Mouse (Mus musculus) CH12.LX (cell line): ENCODE measurements around the gene Anxa1. TPM values are rescaled to one million over a fixed set of nuclear protein-coding genes. Genes with fewer than 3 reads are reported as not detected.

Experiments
- DNase-seq: peaks from one replicate; pipeline ENCODE4 v3.0.0-alpha.2; 2013; ENCODE audit errors: extremely low read depth
- H3K27ac ChIP-seq: 2 replicates; pipeline ENCODE4 v1.5.1; 2012; ENCODE audit warnings: low read depth, mild to moderate bottlenecking, control low read depth, moderate library complexity; ENCODE audit not compliant: insufficient read depth
- H3K27me3 ChIP-seq: replicated peaks from 2 replicates; pipeline ENCODE3; 2012; ENCODE audit warnings: inconsistent platforms
- H3K36me3 ChIP-seq, 2 experiments: replicated peaks in 1 of 2; 2 replicates each; pipeline versions ENCODE3 to v1.6.1; 2012; ENCODE audit warnings: inconsistent platforms in 1 of 2, low read length in 1 of 2, mild to moderate bottlenecking in 1 of 2, mixed read lengths in 1 of 2, moderate library complexity in 1 of 2; ENCODE audit not compliant: control insufficient read depth in 1 of 2, insufficient read depth in 1 of 2
- H3K4me1 ChIP-seq, 2 experiments: 2 replicates each; pipeline ENCODE4 v1.6.1; 2012; ENCODE audit warnings: inconsistent platforms in 1 of 2, moderate library complexity in 1 of 2; ENCODE audit not compliant: insufficient read depth in 2 of 2, control insufficient read depth in 1 of 2
- H3K4me2 ChIP-seq: 2 replicates; pipeline ENCODE4 v1.6.1; 2012; ENCODE audit warnings: low read depth, mild to moderate bottlenecking, control low read depth; ENCODE audit not compliant: poor library complexity, insufficient read depth, severe bottlenecking
- H3K4me3 ChIP-seq, 3 experiments: fragments of 150-350 bp in 1 of 3; sonication (generic) in 1 of 3; replicated peaks in 1 of 3; 2 replicates each; pipeline versions ENCODE3 to v1.5.1; 2011 to 2012; ENCODE audit warnings: low read depth in 2 of 3, low read length in 2 of 3, mild to moderate bottlenecking in 2 of 3, moderate library complexity in 2 of 3, control low read depth in 1 of 3, improper control_type of control experiment in 1 of 3, inconsistent platforms in 1 of 3, mixed read lengths in 1 of 3; ENCODE audit not compliant: poor library complexity in 1 of 3
- H3K79me2 ChIP-seq: replicated peaks from 2 replicates; pipeline ENCODE4 v1.6.1; 2012; ENCODE audit warnings: mild to moderate bottlenecking, moderate library complexity; ENCODE audit not compliant: control insufficient read depth, poor library complexity, insufficient read depth, severe bottlenecking; ENCODE audit errors: extremely low read depth
- H3K9ac ChIP-seq: 2 replicates; pipeline ENCODE4 v1.6.1; 2012; ENCODE audit warnings: low read depth, mild to moderate bottlenecking, control low read depth, moderate library complexity; ENCODE audit not compliant: insufficient read depth
- H3K9me3 ChIP-seq: replicated peaks from 2 replicates; pipeline ENCODE3; 2012; ENCODE audit warnings: low read length, inconsistent platforms, mixed read lengths
- BHLHE40 ChIP-seq: IDR thresholded peaks from 2 replicates; pipeline ENCODE4 v1.6.1; 2011; ENCODE audit warnings: mild to moderate bottlenecking, low read depth, low read length, improper control_type of control experiment
- CHD1 ChIP-seq: IDR thresholded peaks from 2 replicates; pipeline ENCODE4 v1.6.1; 2012; ENCODE audit warnings: low read depth, low read length, improper control_type of control experiment, inconsistent platforms
- CHD2 ChIP-seq: IDR thresholded peaks from 2 replicates; pipeline ENCODE4 v1.6.1; 2011; ENCODE audit warnings: low read length, improper control_type of control experiment
- CTCF ChIP-seq, 2 experiments: IDR thresholded peaks in 1 of 2; conservative IDR thresholded peaks in 1 of 2; 2 replicates each; pipeline ENCODE4 v1.5.1; 2011 to 2012; ENCODE audit warnings: low read depth in 2 of 2, low read length in 2 of 2, improper control_type of control experiment in 1 of 2, inconsistent platforms in 1 of 2, mild to moderate bottlenecking in 1 of 2, moderate library complexity in 1 of 2
- ELF1 ChIP-seq: IDR thresholded peaks from 2 replicates; pipeline ENCODE4 v1.6.1; 2014; ENCODE audit warnings: low read depth, mild to moderate bottlenecking, inconsistent platforms, low read length, improper control_type of control experiment
- EP300 ChIP-seq: IDR thresholded peaks from 2 replicates; pipeline ENCODE4 v1.6.1; 2011; ENCODE audit warnings: low read length, improper control_type of control experiment
- GABPA ChIP-seq: IDR thresholded peaks from 2 replicates; pipeline ENCODE4 v1.6.1; 2012; ENCODE audit warnings: low read depth, low read length, improper control_type of control experiment, inconsistent platforms; ENCODE audit not compliant: insufficient replicate concordance
- JUND ChIP-seq: conservative IDR thresholded peaks from 2 replicates; pipeline ENCODE4 v1.6.1; 2011; ENCODE audit warnings: low read depth, low read length, improper control_type of control experiment
- MAX ChIP-seq: IDR thresholded peaks from 2 replicates; pipeline ENCODE4 v1.6.1; 2011; ENCODE audit warnings: low read length, improper control_type of control experiment
- MAZ ChIP-seq: IDR thresholded peaks from 2 replicates; pipeline ENCODE4 v1.6.1; 2012; ENCODE audit warnings: low read depth, mild to moderate bottlenecking, inconsistent platforms, low read length, improper control_type of control experiment, moderate library complexity
- MEF2A ChIP-seq: IDR thresholded peaks from 2 replicates; pipeline ENCODE4 v1.6.1; 2014; ENCODE audit warnings: low read depth, mild to moderate bottlenecking, inconsistent platforms, low read length, improper control_type of control experiment, borderline replicate concordance
- MXI1 ChIP-seq: IDR thresholded peaks from 2 replicates; pipeline ENCODE4 v1.6.1; 2011; ENCODE audit warnings: mild to moderate bottlenecking, low read depth, low read length, improper control_type of control experiment
- PAX5 ChIP-seq: IDR thresholded peaks from 2 replicates; pipeline ENCODE4 v1.6.1; 2012; ENCODE audit warnings: low read length, inconsistent platforms, mixed read lengths
- POLR2A ChIP-seq: IDR thresholded peaks from 2 replicates; pipeline ENCODE4 v1.6.1; 2011; ENCODE audit warnings: low read depth, mild to moderate bottlenecking, improper control_type of control experiment, low read length
- POLR2AphosphoS2 ChIP-seq: IDR thresholded peaks from 2 replicates; pipeline ENCODE4 v1.6.1; 2011; ENCODE audit warnings: low read depth, low read length, improper control_type of control experiment
- SMC3 ChIP-seq: IDR thresholded peaks from 2 replicates; pipeline ENCODE4 v1.6.1; 2011; ENCODE audit warnings: low read depth, low read length, improper control_type of control experiment
- TCF12 ChIP-seq: IDR thresholded peaks from 2 replicates; pipeline ENCODE4 v1.6.1; 2014; ENCODE audit warnings: low read depth, mild to moderate bottlenecking, inconsistent platforms, low read length, improper control_type of control experiment
- UBTF ChIP-seq: IDR thresholded peaks from 2 replicates; pipeline ENCODE4 v1.6.1; 2012; ENCODE audit warnings: low read depth, mild to moderate bottlenecking, inconsistent platforms, low read length, improper control_type of control experiment, moderate library complexity
- USF2 ChIP-seq: conservative IDR thresholded peaks from 2 replicates; pipeline ENCODE4 v1.6.1; 2011; ENCODE audit warnings: low read depth, low read length, improper control_type of control experiment
- dilution Hi-C: fragments of 300-500 bp; cut with MboI; formaldehyde crosslinking; loops from 2 replicates; pipeline ENCODE4 v1.14.3; 2020; ENCODE audit warnings: low sequenced_read_pairs; ENCODE audit not compliant: extremely low pct_unique_long_range_greater_than_20kb, extremely low pct_ligation_motif_present
- in situ Hi-C: fragments of 300-500 bp; cut with MboI; formaldehyde crosslinking; loops from 3 replicates; pipeline ENCODE4 v1.14.3; 2019; ENCODE audit warnings: low sequenced_read_pairs, low pct_ligation_motif_present, low pct_unique_long_range_greater_than_20kb, mixed read lengths
- polyA plus RNA-seq: library from polyadenylated mRNA; unstranded; fragments of >175 nt; gene quantifications from 2 replicates; pipeline ENCODE4 v1.2.1, GENCODE M21; 2012; ENCODE audit warnings: low read depth; ENCODE audit not compliant: insufficient read length
- total RNA-seq, 2 experiments: library from RNA; depleted of rRNA; stranded (reverse); fragments of 300-350 nt in 1 of 2; fragments of >200 nt in 1 of 2; gene quantifications; 2 replicates each; pipeline ENCODE4 v1.2.3; 2012 to 2014

Anxa1 gene
- total and polyA plus RNA-seq, 3 experiments: 3.9 to 24.9 (median 13.2) TPM

DNA sequence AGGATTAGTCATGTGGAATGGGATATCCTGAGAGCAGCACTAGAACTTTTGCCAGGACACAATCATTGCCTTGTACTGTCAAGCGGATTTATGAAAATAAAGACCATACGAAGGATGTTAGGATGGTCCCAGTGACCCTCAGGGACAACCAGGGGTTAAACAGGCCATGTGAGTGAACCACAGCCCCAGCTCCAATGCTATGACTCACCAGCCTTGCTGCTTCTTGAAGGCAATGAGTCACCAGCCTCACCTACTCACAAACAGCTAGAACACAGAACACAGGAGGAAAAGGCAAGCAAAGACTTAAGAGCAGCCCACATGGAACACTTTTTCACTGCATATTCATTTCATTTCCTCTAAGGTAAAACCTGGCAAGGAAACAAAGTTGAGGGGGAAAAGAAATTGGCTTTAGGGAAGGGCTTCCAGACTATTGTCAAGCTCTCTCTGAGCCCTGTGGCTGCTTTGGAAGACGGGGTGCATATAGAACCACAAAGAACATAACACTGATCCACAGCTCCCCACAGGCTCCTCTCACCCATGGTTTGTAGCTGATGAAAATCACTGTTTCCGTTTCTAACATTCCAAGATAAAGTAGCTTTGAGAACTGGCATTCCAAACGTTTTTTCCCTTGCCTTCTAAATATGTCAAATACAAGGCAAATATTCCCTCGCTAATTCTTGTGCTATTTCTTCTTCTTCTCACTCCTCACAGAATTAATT is 3.0 kb upstream of the Anxa1 start:
- no peaks in the 10 kb centered on the region for H3K79me2 ChIP-seq
- no peak overlapping the region for H3K4me2 ChIP-seq
- in situ Hi-C loops (no loop called here), dilution Hi-C loops (no loop called here)
- no peak for TF ChIP-seq GABPA
- TF ChIP-seq TCF12: no peak
- no peak for TF ChIP-seq UBTF
- TF ChIP-seq ELF1: no peak
- TF ChIP-seq POLR2AphosphoS2: no peak
- no peak for TF ChIP-seq MEF2A
- no peak for TF ChIP-seq CTCF (conservative IDR thresholded peaks at IDR 0.05 in 1 of 2, IDR thresholded peaks at IDR 0.05 in 1 of 2; ENCODE audit: low read depth in 2 of 2, low read length in 2 of 2)
- TF ChIP-seq CHD1: no peak
- TF ChIP-seq BHLHE40: no peak
- no peak for TF ChIP-seq SMC3
- TF ChIP-seq USF2: no peak
- no peaks in the 10 kb centered on the region for H3K36me3 ChIP-seq
- no peak overlapping the region for H3K4me3 ChIP-seq
- no peak overlapping the region for H3K27ac ChIP-seq
- H3K4me1 ChIP-seq: peaks cover 0 to 21% of the 10 kb centered on the region in 2 experiments; a peak in 2 of 4 replicates
- H3K27me3 ChIP-seq: no peaks in the 10 kb centered on the region
- no peak overlapping the region for H3K9ac ChIP-seq
- H3K9me3 ChIP-seq: no peaks in the 10 kb centered on the region
- peak; percentile 38 for DNase-seq

DNA sequence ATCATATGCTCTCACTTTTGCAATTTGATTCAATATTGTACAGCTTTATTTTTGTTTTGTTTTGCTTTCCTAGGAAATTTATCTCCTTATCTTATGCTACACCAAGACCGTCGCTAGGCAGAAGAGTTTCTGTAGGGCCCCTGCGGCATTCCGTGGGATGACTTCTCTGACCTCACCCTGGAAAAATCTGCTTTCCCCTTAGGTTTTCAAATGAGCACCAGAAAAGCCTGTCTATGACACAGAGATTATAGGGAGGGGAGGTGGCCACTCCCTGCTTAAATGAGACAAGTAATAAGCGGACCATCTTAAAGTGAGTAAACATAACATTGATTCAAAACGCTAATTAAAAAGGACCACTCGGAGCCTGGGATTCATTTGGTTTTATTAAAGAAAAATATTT is 1.0 kb downstream of the Anxa1 start:
- no peak for DNase-seq
- H3K4me2 ChIP-seq: peak overlapping the region; percentile 85
- H3K4me3 ChIP-seq: peak overlapping the region in 2 of 3 experiments; percentile 27 to 41
- 0 out of 2 replicates have a peak overlapping the region, but pooled peaks have one; percentile 17 for H3K9ac ChIP-seq
- H3K79me2 ChIP-seq: no peaks in the 10 kb centered on the region
- no peak overlapping the region for H3K27ac ChIP-seq
- no peaks in the 10 kb centered on the region for H3K27me3 ChIP-seq
- H3K36me3 ChIP-seq: no peaks in the 10 kb centered on the region
- dilution Hi-C loops: no loop called here
- in situ Hi-C loops: no loop called here
- H3K9me3 ChIP-seq: no peaks in the 10 kb centered on the region
- TF ChIP-seq MAZ (no peak), EP300 (0 out of 2 replicates have a peak, but pooled peaks have one; percentile 24)
- peaks cover 0 to 30% of the 10 kb centered on the region in 2 experiments; a peak in 2 of 4 replicates for H3K4me1 ChIP-seq

DNA sequence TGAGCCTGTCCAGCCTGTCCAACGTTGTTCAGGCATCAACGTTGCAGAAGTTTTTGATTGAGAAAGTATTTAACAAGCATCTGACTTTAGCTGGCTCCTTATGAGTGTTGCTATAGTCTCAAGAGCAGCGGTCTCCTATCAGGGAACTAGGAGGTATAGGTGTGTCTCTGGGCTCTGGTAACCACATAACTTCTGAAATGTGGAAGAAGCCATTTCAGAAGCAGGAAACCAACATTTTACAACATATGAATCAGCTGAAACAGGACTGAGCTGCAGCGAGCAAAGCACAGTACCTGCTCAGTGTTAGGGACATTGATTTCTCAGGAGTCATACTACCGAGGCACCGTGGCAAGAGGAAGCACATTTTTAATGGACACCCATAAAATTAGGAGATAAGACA is 1.5 kb downstream of the Anxa1 start:
- Histone ChIP-seq H3K79me2 (no peaks in the 10 kb centered on the region), H3K4me3 (no peak overlapping the region), H3K36me3 (no peaks in the 10 kb centered on the region), H3K4me1 (peaks cover 0 to 35% of the 10 kb centered on the region in 2 experiments; a peak in 2 of 4 replicates), H3K9me3 (no peaks in the 10 kb centered on the region), H3K4me2 (peak overlapping the region; percentile 85; the same call in 1 of the 2 replicates), H3K9ac (no peak overlapping the region), H3K27me3 (no peaks in the 10 kb centered on the region), H3K27ac (no peak overlapping the region)
- in situ Hi-C loops (no loop called here), dilution Hi-C loops (no loop called here)
- DNase-seq: no peak
- TF ChIP-seq JUND (no peak), GABPA (no peak), MXI1 (no peak), BHLHE40 (no peak), ELF1 (no peak), POLR2A (no peak), MAX (no peak), CHD2 (no peak), PAX5 (no peak)
